Mouse (Mus musculus) T-helper 1 cell (primary cell): ENCODE data around the gene Vmn2r82.
"Not testable (repeated sequence)": the region's sequence is repeated elsewhere in the genome, so short reads cannot be mapped to it uniquely, and the experiment has no call there.

Experiments used
- in situ Hi-C: fragments of 300-600 bp; cut with MboI, MseI; formaldehyde crosslinking; loops from one replicate; pipeline ENCODE4 v1.15.1; 2025; ENCODE audit warnings: high pct_unique_total_duplicates

Gene Vmn2r82

GRCm38 (mm10) chr10:79356220-79356619 lies at the start of gene Vmn2r82:
Vmn2r82 (plus strand) TSS chr10:79356520.
- in situ Hi-C loops: not testable (repeated sequence)

DNA sequence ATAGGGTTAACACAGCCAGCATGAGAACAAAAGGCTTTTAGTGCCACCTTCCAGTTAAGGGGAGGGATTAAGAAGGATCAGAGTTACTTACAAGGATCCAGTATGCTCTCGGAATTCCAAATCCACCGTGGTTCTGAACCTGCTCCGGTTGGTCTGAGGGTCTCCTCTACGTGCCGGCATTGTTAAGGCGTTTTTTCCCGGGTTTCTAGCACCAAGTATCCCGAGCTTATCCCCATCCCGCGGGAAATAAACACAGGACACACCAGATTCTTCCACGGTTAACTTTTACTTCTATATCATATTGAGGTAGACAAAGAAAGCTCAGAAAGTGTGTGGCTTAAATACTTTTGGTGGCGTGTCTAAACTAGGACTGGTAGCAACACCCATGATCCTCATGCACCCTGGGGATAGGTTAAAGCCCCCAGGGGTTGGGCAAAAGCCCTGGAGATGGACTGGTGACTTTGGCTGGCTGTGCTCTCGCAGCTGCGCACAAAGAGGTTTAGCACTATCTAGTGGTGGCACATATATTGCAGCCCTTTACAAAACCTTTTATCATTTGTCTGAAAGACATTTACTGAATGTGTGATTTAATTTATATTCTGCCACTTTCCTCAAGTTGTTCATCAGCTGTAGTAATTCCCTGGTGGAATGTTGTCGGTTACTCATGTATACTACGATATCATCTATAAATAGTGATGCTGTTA lies 34.1 kb upstream of the Vmn2r82 start:
- in situ Hi-C loops: not testable (repeated sequence)

DNA sequence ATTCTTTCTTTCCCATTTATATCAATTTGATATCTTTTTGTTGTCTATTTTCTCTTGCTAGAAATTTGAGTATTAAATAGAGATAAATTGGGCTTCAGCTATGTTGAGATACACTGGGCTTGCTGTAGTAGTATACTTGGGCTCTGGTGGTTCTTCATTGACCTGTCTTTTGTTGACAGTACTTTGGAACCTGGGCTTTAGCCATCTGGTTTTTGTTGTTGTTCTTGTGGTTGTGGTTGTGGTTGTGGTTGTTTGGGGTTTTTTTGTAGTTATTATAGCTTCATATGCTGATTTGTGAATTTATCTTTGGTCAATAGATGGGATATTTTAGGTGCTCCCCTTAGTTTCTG lies 33.6 kb upstream of the Vmn2r82 start:
- in situ Hi-C loops: no loop called here

GRCm38 (mm10) chr10:79399946-79400700 lies 43.8 kb downstream of the Vmn2r82 start:
- in situ Hi-C loops: loop anchor here (10.0 kb wide), 1 partner anchor 395 kb away; the partner anchor contains the start of genes Palm and Prss57

- in situ Hi-C loops: no loop called here
These were observed 60.9 kb downstream of the Vmn2r82 start for GRCm38 (mm10) chr10:79417142-79417771.

- in situ Hi-C loops: not testable (repeated sequence)
These were observed 61.5 kb downstream of the Vmn2r82 start for GRCm38 (mm10) chr10:79417772-79418170.

- in situ Hi-C loops: not testable (repeated sequence)
These were observed 79.0 kb downstream of the Vmn2r82 start for GRCm38 (mm10) chr10:79435141-79435820.
